Mouse (Mus musculus) heart, adult 2 months (tissue): Measurements from ENCODE around the gene Adgrf5. TPM values are rescaled to one million over a fixed set of nuclear protein-coding genes. Genes with fewer than 3 reads are reported as not detected.

Source experiments
- DNase-seq, 2 experiments: peaks; one replicate each; pipeline ENCODE4 v3.0.0; 2021
- H3K27ac ChIP-seq: fragments of 200-600 bp; 2 replicates; pipeline ENCODE4 v1.8.1; 2022
- H3K27me3 ChIP-seq: fragments of 200-500 bp; 2 replicates; pipeline ENCODE4 v1.6.1; 2012; ENCODE audit warnings: mild to moderate bottlenecking, low read length, inconsistent platforms, mixed read lengths; ENCODE audit not compliant: control insufficient read depth, insufficient read depth
- H3K36me3 ChIP-seq: fragments of 200-500 bp; 2 replicates; pipeline ENCODE4 v1.6.1; 2012; ENCODE audit warnings: low read length, inconsistent platforms; ENCODE audit not compliant: control insufficient read depth, insufficient read depth
- H3K4me1 ChIP-seq: fragments of 200-500 bp; 2 replicates; pipeline ENCODE4 v1.6.1; 2011; ENCODE audit warnings: low read length; ENCODE audit not compliant: control insufficient read depth, insufficient read depth
- H3K4me3 ChIP-seq: fragments of 200-600 bp; 2 replicates; pipeline ENCODE4 v1.8.1; 2022
- H3K79me2 ChIP-seq: fragments of 200-500 bp; replicated peaks from 2 replicates; pipeline ENCODE4 v1.6.1; 2012; ENCODE audit warnings: mild to moderate bottlenecking, inconsistent platforms, low read length, moderate library complexity, mixed read lengths; ENCODE audit not compliant: control insufficient read depth, insufficient read depth
- H3K9ac ChIP-seq: fragments of 200-500 bp; 2 replicates; pipeline ENCODE4 v1.6.1; 2012; ENCODE audit warnings: low read depth, mild to moderate bottlenecking, control low read depth, inconsistent platforms, low read length, mixed read lengths
- CTCF ChIP-seq: fragments of 200-600 bp; IDR thresholded peaks from 2 replicates; pipeline ENCODE4 v1.8.1; 2022; ENCODE audit warnings: antibody characterized with exemption, mild to moderate bottlenecking, moderate library complexity
- EP300 ChIP-seq: fragments of 200-500 bp; IDR thresholded peaks from 2 replicates; pipeline ENCODE4 v1.6.1; 2011; ENCODE audit warnings: low read depth, low read length, control low read depth; ENCODE audit not compliant: insufficient read depth
- POLR2A ChIP-seq: fragments of 200-500 bp; IDR thresholded peaks from 2 replicates; pipeline ENCODE4 v1.6.1; 2011; ENCODE audit warnings: mild to moderate bottlenecking, low read depth, low read length, control low read depth; ENCODE audit not compliant: insufficient read depth
- WGBS: fragments of 180-500 bp; shearing (Covaris S2); methylation state at CpG from one replicate; pipeline ENCODE4 v1.1.7; 2018; 5-methylcytosine and 5-hydroxymethylcytosine counted together
- intact Hi-C: fragments of 180-260 bp; cut with DNase I; formaldehyde crosslinking; loops from one replicate; pipeline ENCODE4 v1.15.1; 2025
- polyA plus RNA-seq: library from polyadenylated mRNA; depleted of rRNA; stranded (reverse); fragments of >200 nt; gene quantifications from 2 replicates; pipeline ENCODE4 v1.2.3, GENCODE M21; 2012; rRNA removed
- total RNA-seq, 2 experiments: library from RNA; stranded (reverse); gene quantifications; 2 replicates each; pipeline ENCODE4 v1.2.3; 2021

Adgrf5 gene
- total and polyA plus RNA-seq, 3 experiments, result 57.7 to 231 (median 184) TPM

GRCm38 (mm10) chr17:43503861-43504593 lies 143.8 kb downstream of the Adgrf5 start:
- 56% methylated on average over 4 of the region's 4 CpGs for WGBS
- no peaks in the 10 kb centered on the region for H3K79me2 ChIP-seq
- TF ChIP-seq EP300 (no peak), CTCF (no peak), POLR2A (no peak)
- no peaks in the 10 kb centered on the region for H3K36me3 ChIP-seq
- intact Hi-C loops, result no loop called here
- H3K4me3 ChIP-seq, result no peak overlapping the region
- no peak overlapping the region for H3K9ac ChIP-seq
- H3K27ac ChIP-seq, result no peak overlapping the region
- H3K27me3 ChIP-seq, result no peaks in the 10 kb centered on the region
- no peaks in the 10 kb centered on the region for H3K4me1 ChIP-seq
- DNase-seq, result no peak

- no peak for TF ChIP-seq CTCF
- no peak for TF ChIP-seq EP300
- TF ChIP-seq POLR2A, result no peak
- WGBS, result 76% methylated on average over 6 of the region's 6 CpGs
- Histone ChIP-seq H3K4me3 (no peak overlapping the region), H3K79me2 (no peaks in the 10 kb centered on the region), H3K4me1 (no peaks in the 10 kb centered on the region), H3K36me3 (no peaks in the 10 kb centered on the region), H3K27ac (no peak overlapping the region), H3K27me3 (no peaks in the 10 kb centered on the region), H3K9ac (no peak overlapping the region)
- intact Hi-C loops, result no loop called here
- DNase-seq, result no peak
These were observed 144.3 kb downstream of the Adgrf5 start for GRCm38 (mm10) chr17:43504594-43504934.

Other genes with a start within 250 kb of the Adgrf5 start
- not detected for gene Adgrf1, start 90.1 kb upstream of the Adgrf5 start, total RNA-seq
- 0.02 and 0.12 TPM in 2 replicates for gene Adgrf1, start 90.1 kb upstream of the Adgrf5 start, polyA plus RNA-seq
- gene Mep1a, start 142.4 kb downstream of the Adgrf5 start, total RNA-seq, result not detected
- gene Mep1a, start 142.4 kb downstream of the Adgrf5 start, polyA plus RNA-seq, result not detected in 2 replicates
- gene Ankrd66, start 183.2 kb downstream of the Adgrf5 start, total RNA-seq, result not detected
- 0.25 TPM in 1 of 2 replicates, not detected in the other for gene Ankrd66, start 183.2 kb downstream of the Adgrf5 start, polyA plus RNA-seq
- 1 to 10 TPM; 5.8 to 6.2 TPM for gene Pla2g7, start 207.6 kb downstream of the Adgrf5 start, total RNA-seq
- gene Pla2g7, start 207.6 kb downstream of the Adgrf5 start, polyA plus RNA-seq, result 3.5 and 5.3 TPM in 2 replicates